Mouse (Mus musculus): Measurements from ENCODE around the gene Mpdz.

Gene Mpdz

DNA sequence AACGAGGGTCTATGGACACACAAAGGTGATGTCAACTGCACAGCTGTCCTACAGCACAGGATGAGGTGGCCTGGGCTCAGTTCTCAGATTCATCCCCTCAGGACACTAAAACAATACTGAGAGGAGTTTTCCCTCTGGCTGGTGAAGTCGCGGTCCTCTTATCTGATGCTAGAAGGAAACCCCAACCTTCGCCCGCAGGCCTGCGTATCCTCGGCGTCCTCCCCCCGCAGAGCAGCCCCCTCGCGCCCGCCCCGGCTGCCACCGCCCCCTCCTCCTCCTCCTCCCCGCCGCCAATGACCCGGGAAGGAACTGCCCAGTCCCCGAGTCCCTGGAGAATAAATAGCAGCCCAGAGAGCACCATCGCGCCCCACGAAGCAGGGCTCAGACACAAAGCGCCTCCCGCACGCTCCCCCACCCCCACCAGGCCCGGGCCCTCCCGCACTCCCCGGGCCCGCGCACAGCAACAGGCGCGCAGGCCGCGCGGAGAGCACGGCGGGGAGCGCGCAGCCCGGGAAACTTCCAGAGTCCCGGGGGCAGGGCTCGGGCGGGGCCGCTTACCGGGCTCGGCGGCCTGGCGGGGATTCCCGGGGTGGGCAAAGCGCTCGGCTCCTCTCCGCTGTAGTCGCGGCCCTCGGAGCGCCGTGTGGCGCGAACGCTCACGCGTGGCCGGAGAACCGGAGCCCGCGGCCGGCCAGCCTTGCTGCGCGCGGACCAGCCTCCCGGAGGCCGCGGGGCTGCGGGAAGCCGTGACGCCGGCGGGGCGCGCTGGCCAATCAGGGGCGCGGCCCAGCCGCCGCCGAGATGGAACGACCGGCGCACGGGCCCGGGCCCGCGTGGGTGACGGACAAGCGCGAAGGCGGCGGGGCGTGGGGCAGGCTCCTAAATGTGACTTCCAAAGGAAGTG is at the start of gene Mpdz:
Mpdz (minus strand) TSS at position 738 of the 904 bp plus-strand sequence.
- DNase-seq: peak; percentile 70

DNA sequence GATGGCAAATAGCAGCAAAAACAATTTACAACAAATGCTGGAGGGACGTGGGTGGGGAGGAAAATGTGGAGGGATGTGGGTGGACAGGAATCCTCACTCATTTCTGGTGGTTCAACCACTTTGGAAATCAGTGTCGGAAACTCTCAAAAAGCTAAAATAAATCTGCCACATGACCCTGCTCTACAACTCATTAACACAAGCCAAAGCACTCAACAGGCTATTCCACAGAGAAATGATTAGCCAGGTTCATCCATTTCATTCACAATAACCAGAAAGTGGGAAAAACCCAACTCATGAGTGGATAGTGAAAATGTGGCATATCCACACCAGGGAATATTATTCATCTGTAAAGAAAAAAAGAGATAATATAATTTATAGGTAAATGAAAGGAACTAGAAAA is 47.9 kb upstream of the Mpdz start:
- DNase-seq: no peak

DNA sequence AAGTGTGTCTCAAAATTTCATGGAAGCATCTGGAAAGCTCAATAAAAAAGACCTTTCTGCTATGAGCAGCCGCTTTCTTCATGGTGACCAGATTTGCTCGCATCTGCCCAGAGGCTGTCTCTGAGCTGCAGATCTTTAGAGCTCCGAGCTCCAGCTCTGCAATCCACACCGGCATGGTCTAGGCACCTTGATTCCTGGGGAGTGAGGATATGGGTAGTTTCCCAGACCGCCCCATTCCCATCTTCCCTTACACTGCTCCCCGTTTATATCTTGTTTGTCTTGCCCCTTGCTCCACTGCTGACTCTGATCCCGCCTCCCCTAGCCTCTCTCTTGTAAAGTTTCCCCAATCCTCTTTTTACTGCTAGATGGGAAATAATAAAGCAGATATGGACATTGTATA is 42.0 kb upstream of the Mpdz start:
- no peak for DNase-seq

DNA sequence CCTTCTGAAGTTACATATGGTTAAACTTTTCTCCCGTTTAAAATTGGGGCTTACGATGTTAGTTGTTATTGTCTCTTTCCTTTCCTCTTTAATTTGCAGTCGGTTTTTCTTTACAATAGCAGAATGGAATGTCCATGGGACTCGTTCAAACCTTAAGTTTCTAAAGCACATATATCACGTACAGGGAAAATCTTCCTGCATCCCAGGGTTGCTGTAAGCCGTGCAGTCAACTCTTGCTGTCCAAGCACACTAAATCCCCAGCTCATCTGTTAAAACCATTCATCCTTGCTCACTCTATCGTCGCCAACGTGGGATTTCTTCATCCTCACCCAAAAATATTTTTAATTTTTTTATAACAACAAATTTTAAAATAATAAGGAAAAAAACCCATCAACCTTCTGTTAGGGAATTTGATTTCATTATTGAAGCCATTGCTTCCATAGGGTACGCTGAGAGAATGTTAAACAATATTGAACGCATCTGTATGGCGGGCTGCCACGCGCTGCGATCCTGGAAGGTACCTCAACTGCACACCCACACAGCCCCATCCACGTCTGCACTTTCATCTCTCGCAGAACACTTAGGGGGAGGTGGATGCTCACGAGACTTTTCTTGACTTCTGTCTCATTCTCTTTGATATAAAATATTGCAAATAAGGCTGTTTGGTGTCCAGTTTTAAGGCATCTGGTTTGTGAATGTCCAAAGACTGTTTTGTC is 41.4 kb upstream of the Mpdz start:
- no peak for DNase-seq

DNA sequence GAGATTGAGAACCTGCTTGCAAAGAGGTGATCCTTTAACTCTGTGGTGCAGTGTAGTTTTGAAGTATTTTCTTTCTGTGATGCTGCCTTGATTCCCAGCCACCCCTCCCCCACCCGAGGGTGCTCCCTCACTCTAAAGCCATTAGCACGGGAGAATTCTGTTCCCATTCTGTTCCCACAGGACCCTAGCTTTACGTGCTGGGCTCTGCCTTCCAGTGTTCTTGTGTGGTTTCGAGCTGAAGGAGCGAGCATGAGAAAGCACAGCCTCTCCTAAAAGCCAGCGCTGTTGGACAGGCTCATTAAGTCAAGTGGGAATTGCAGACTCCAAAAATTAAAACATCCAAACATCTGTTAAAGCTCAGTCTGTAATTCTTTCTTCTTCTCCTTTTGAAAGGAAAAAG is 40.5 kb upstream of the Mpdz start:
- DNase-seq: no peak

DNA sequence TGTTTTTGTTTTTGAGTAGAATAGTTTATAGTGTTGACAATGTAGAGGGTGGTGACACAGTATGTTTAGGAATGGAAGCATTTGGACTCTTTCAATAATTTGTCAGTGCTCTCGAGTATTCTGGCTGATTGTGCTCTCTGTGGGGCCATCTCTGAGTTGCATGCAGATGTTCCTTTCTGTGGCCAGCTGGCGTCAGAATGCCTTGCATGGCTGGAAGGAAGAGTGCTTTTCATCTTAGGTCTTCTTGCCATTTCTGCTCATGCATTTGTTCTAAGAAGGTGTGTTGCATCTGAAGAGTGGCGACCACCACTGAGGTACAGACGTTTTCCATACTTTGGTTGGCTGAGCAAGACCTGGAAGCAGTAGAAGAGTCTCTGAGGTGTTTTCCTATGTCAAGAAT is 24.2 kb upstream of the Mpdz start:
- DNase-seq: no peak

DNA sequence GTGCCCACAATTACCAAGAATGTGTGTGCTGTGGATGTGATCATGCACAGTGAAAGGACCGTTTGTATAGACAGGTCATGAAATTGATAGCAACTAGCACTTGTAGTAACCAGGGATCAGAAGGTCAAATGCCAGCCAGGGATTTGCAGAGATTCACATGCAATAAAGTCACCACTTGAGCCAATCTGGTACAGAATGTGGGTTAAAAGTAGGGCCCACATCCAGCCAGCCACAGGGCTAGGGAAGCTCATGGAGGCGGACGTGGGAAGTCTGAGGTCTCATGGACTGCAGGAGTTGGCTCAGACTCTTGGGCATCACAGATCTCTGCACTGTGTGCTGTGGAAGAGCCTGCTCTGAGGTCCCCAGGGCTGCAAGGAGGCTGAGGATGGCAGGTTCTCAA is 22.6 kb upstream of the Mpdz start:
- no peak for DNase-seq

DNA sequence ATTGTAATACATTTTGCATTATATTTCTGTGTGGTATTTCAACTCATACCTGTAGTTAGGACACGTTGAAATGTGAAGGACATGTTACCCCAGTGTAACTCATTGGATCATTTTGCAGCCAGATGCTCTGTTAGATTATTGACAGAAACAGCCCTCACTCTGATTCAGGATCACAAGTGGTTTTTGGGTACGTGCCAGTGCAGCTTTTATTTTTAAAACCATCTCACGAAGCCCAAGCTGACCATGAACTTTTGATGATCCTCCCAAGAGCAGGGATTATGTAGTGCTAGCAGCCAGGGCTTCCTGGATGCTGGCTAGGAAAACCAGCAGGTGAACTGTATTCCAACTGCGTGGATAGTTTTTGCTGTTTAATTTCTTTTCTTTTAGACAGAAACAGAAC is 19.6 kb upstream of the Mpdz start:
- DNase-seq: no peak

DNA sequence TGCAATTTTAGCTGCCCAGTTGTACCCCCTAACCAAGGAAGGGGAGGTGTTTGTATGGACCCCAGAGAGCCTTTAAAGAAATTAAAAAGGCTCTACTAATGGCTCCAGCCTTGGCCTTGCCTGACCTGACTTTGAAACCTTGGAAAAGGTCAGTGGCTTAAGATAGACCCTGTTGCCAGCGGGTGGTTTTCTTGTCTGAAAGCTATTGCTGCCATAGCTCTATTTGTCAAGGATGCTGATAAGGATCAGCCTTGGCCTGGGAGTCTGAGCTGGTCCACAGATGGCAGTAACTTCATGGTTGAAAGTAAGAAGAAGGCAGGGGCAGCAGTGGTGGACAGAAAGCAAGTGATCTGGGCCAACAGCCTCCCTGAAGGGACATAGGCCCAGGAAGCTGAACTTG is 16.3 kb upstream of the Mpdz start:
- no peak for DNase-seq

DNA sequence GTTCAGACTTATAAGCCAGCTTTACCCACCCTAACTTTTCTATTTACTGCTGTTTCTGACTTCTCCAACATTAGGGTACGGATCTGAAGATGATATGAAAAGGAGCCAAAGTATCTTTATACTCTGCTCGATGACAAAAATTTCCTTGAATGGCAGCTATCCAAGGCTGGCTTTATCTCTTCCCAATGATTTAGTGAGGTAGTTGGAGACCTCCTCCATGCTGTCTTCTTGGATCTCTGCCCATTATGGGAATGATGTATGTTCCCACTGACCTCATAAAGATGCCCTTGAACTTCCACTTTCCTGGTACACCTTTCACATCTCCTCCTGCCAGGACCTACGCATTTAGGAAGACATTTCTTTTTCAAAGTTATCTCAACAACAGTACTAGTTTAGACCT is 11.2 kb upstream of the Mpdz start:
- DNase-seq: no peak

DNA sequence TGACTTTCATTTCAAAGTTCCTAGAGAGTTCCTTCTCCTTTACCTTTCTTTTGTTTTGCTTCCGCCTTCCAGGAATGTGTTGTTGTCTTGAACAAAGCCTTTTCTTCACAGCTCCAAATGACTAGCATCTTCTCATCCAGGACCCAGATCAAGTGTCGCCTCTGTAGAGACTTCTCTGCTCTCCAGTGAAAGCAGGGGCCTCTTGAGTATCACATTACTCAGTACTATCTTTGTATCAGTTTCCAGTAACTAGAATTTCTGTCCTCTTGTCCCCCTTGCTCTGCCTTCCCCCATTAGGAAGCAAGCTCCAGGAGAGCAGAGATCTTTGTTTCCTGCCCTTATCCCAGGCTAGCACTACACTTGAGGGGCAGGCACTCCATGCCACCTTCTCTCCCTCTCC is 9.6 kb upstream of the Mpdz start:
- DNase-seq: no peak

DNA sequence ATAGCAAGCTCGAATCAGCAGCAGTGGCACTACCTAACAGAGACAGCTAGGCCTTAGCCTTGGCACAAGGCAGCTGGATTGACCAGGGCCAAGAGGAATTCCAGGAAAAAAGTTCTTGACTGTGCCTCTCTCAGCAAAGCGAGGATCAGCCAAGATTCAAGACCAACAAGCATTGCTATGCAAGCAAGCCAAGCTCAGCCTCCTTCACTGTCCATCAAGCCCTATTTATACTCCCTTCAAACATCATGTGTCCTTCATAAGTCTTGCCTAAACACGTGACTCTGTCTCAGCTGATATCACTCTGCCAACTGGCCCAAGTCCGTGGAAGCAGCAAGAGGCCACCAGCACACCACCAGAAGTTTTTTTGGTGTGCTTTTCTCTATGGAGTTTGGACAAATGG is 6.8 kb upstream of the Mpdz start:
- DNase-seq: no peak

DNA sequence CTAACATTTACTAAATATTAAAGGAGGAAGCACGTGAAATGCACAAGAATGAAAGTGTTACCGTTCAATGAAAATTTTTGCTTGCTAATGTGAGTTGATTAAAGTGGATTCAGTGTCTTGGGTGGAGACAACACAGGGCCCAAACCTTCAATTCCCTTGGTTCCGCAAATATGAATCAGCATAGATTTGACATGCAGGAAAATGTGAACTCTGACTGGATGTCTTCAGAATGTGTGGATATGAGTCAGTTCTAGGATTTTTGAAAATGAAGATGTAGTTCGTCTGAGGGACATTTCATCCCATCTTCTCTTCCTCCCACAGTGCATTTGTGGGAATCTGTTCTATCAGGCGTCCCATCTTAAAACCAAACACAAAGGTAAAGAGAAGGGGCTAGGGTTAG is 951 bp upstream of the Mpdz start:
- no peak for DNase-seq

DNA sequence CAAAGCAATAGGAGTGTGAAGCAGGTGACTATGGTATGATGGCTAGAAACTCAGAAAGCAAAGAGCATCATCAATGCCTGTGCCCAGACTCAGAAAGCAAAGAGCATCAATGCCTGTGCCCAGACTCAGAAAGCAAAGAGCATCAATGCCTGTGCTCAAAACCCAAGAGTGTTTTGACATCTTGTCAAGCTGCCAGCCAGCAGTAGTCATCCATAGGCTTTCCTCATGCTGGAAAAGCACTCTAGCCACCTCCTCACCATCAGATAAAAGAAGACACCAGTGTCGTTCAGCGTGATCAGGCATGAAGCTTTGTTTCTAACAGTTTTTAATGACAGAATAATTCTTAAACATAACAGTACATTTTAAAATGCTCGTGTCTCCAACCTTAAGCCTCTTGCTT is 8.7 kb downstream of the Mpdz start:
- no peak for DNase-seq

DNA sequence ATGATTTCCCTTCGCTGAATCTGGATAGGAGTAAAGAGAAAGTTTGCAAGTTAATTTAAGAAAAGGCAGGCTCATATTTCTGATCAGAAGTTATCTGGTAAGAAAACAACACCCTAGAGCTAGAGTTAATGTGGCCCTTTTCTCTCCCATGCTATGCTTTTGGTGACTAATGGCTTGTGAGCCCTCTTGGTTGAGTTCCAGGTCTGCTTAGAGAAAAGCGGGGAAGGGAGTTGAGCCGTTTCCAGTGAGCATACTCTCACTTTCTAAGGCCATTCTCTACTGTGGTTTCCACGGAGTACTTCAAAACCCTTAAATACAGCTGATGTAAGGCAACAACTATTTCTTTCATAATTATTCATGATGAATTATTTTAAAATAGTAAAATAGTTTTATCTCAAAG is 11.8 kb downstream of the Mpdz start:
- DNase-seq: no peak

DNA sequence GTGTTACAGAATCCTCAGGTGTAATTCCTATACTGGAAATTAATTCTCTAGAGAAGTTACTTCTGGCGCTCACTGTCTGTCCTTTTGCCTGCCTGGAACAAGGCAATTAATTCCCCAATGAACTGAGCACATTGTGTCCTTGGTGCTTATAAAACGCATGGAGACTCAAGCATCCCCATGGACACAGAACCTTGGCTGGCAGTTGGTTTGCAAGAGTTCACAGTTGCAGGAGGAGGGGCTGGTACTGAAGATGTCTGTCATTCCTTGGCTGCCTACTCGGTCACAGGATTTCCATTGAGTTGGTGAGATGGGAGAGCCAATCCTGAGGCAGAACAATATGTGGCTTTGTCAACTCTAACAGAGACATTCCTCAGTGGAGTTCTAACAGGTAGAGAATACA is 12.5 kb downstream of the Mpdz start:
- DNase-seq: peak; percentile 30

DNA sequence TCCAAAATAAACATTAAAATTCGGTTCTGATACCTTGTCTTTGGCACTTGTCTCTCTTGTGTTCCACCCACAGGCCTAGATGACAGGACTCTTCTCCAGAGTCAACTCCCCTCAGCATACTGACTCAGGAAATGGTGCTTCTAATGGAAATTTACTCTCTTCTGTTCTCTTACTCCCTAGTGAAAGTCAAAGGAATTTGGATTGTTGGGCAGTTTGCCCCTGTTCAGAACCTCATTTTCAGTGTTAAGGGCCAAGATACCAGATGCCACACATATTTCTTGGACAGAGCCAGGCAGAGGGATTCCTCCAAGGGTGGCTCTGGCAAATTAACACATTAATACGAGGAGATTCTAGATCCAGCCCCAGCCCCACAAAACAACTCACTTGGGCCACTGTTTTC is 12.9 kb downstream of the Mpdz start:
- DNase-seq: peak; percentile 51

DNA sequence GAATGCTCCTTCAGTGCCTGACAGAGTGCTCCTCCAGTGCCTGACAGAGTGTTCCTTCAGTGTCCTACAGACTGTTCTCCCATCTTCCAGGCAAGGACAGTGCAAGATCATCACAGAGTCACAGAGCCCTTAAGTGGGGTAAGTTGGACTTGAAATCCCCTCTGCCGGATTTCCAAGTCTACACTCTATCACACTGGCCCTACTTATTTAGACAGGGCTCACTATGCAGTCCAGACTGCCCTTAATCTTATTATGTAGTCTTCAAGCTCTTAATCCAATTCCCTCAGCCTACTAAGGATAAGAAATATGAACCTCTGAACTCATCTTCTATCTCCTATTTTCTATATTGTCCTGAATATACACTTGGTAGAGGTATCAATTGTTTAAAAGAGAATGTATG is 19.1 kb downstream of the Mpdz start:
- DNase-seq: no peak

DNA sequence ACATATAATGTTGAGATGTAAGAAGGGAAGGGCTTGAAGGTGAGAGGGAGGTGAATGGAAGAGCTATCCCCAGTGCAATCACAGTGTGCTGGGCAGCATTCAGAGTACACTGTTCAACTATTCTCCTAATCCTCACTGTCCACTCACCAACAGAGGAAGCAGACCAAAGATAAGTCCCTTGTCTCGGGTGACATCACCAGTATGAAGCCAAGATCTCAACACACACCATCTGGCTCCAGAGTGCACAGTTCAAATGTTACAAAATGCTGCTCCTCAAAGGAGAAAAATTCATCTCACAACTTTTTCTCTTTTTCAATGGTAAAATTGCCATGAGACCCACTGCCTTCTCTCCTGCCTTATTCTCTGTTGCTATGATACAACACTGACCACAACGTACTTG is 21.0 kb downstream of the Mpdz start:
- DNase-seq: no peak

DNA sequence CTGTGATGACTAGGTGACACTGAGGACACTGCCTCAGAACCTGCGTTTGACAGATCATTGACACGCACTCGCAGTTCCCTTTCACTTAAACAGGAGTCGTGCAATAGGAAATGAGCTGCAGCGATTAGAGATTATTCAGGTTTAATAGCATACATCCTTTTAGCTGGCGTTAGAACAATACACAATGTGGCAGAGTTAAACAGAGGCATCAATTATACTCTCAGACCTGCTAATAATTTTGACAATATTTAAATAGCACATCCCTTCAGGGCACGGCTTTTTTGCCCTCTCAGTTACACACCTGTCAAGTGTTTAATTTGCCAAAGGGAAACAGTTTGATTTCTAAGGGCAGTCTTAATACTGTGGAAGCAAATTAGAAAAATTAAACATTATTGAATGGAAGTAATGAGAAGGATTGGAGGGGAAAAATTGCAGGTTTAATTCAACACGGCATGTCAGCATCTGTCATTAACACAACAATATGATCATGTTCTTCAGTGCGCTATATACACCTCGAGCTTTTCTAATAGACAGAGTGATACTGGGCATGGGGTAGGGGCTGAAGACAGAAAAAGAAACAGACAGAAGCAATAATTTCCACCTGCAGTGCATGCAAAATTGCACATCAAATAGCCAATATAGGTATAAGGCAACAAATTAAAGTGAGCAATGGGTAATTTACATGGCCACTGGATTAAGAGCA is 27.1 kb downstream of the Mpdz start:
- no peak for DNase-seq

DNA sequence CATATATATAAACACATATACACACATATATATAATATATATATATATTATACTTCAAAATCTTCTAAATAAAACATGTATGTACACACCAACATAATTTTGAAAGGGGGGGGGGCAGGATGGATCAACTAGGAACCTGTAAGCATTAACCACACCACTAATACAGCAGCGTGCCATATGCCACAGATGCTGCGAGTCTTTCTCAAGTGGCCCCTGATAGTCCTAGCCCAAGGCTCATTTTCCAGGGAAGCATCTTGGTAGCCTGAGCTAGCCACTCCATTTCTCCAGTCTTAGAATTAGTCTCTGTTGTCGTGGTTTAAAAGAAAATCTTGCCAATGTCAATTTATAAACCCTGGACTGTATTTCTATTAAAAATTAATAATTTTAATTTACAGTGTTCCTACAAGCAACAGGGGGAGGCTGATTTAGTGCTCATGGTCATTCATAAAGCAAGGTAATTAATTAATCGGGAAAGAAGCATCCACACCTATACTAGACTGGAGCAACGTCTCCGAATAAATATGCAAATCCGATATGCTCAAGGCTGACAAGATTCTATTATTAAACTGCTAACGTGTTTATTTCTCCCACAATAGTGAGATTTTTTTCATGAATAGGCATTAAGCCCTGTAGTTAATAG is 27.8 kb downstream of the Mpdz start:
- no peak for DNase-seq

DNA sequence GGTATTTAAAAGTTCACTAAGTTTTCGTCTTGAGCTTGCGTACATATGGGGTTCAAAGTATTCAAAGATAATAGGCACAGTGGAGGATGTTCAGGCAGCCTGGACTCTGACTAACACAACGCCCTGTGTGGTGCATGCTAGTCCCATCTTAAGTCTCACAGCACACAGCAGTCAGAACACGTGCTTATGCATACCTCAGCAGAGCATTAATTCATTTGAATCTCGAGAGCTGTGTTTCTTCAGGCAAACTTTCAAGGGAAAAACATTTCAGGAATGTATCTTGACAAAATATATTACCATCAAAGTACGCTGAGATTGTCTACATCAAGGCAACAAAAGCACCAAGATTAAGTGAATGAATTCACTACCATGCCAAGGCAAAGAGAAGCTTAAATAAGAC is 45.7 kb downstream of the Mpdz start:
- DNase-seq: no peak

DNA sequence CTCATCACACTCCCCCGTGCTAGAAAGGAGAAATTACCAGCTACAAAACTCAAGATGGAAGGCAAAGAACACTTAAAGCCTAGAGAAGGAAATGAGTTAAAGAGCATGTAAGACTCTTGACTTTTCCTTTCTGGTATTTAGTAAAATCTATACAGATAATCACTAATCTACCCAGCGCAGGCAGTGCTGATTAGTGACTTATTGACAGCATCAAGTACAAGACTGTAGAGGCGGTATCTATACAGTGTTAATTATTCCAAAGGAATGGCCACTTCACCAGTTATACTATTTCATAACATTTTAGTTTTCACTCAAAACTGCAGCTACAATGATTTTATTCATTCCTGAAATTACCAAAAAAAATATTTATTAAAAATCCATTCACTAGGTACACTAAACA is 49.7 kb downstream of the Mpdz start:
- DNase-seq: no peak

Measured in cerebellum, adult 11-12 months (tissue).